In genomic region chr16:34487823-34488222, GRCm38 (mm10) we compare ENCODE assay signal across 25 mouse cellular contexts.
"Had no signal": no experiment of that assay in that cellular context is flagged by ENCODE, and none has a peak within 500 bp of the region (broad histone marks: within the 10 kb centered on the region; RNA-seq: fewer than 3 reads in every experiment).

No protein-coding gene starts in this region.

- H3K4me2 ChIP-seq: embryonic facial prominence, embryonic 12.5 days; embryonic facial prominence, embryonic 13.5 days; embryonic facial prominence, embryonic 15.5 days; forebrain, embryonic 12.5 days; forebrain, embryonic 13.5 days; forebrain, embryonic 15.5 days had no signal

- H3K4me3 ChIP-seq: embryonic facial prominence, embryonic 10.5 days; embryonic facial prominence, embryonic 12.5 days; embryonic facial prominence, embryonic 13.5 days; embryonic facial prominence, embryonic 15.5 days; erythroblast, embryonic 14.5 days; forebrain, embryonic 10.5 days; forebrain, embryonic 12.5 days; forebrain, embryonic 13.5 days; forebrain, embryonic 15.5 days; gastrocnemius, adult 2 months; heart, adult 2 months had no signal

- H3K36me3 ChIP-seq: embryonic facial prominence, embryonic 10.5 days; embryonic facial prominence, embryonic 12.5 days; embryonic facial prominence, embryonic 13.5 days; embryonic facial prominence, embryonic 15.5 days; forebrain, embryonic 10.5 days; forebrain, embryonic 12.5 days; forebrain, embryonic 15.5 days had no signal

- H3K9me3 ChIP-seq: embryonic facial prominence, embryonic 10.5 days; embryonic facial prominence, embryonic 12.5 days; embryonic facial prominence, embryonic 13.5 days; embryonic facial prominence, embryonic 15.5 days; forebrain, embryonic 10.5 days; forebrain, embryonic 12.5 days; forebrain, embryonic 13.5 days; forebrain, embryonic 15.5 days had no signal

- H3K9ac ChIP-seq: embryonic facial prominence, embryonic 12.5 days; embryonic facial prominence, embryonic 13.5 days; embryonic facial prominence, embryonic 15.5 days; forebrain, embryonic 12.5 days; forebrain, embryonic 13.5 days; forebrain, embryonic 15.5 days; forebrain, postnatal 0 days had no signal

- H3K27me3 ChIP-seq: embryonic facial prominence, embryonic 12.5 days; embryonic facial prominence, embryonic 13.5 days; embryonic facial prominence, embryonic 15.5 days; forebrain, embryonic 12.5 days; forebrain, embryonic 13.5 days; forebrain, embryonic 15.5 days had no signal

- H3K27ac ChIP-seq: embryonic facial prominence, embryonic 10.5 days; embryonic facial prominence, embryonic 12.5 days; embryonic facial prominence, embryonic 13.5 days; embryonic facial prominence, embryonic 15.5 days; forebrain, embryonic 10.5 days; forebrain, embryonic 12.5 days; forebrain, embryonic 13.5 days; forebrain, embryonic 15.5 days; gastrocnemius, adult 2 months; heart, adult 2 months had no signal

- DNase-seq: cerebellum, adult 8-10 months; cerebellum, adult 9-10 months; cerebellum, adult 9-11 months; cerebellum, postnatal 10 days; cerebellum, postnatal 14 days; cerebellum, postnatal 25 days; cerebellum, postnatal 36 days; embryo, embryonic 11 days; forebrain, postnatal 0 days; gastrocnemius, adult 2 months; gastrocnemius, postnatal 10 days; gastrocnemius, postnatal 14 days; gastrocnemius, postnatal 25 days; gastrocnemius, postnatal 36 days; heart, adult 18-20 months; heart, adult 2 months had no signal
